Mouse (Mus musculus) myocyte (in vitro differentiated cells): ENCODE results near the gene Micall1. TPM values are rescaled to one million over a fixed set of nuclear protein-coding genes. Genes with fewer than 3 reads are reported as not detected.
A peak's percentile ranks its signal among the peaks of the same experiment; 100 is the strongest.

Experiments used
- H3K27me3 ChIP-seq: one replicate; pipeline ENCODE4 v1.6.1; 2011; ENCODE audit not compliant: control insufficient read depth, insufficient read depth, insufficient read length
- H3K36me3 ChIP-seq: one replicate; pipeline ENCODE4 v1.6.1; 2011; ENCODE audit not compliant: control insufficient read depth, insufficient read depth
- H3K4me2 ChIP-seq: one replicate; pipeline ENCODE4 v1.6.1; 2011; ENCODE audit warnings: low read depth, control low read depth
- H3K4me3 ChIP-seq: one replicate; pipeline ENCODE4 v1.5.1; 2011; ENCODE audit warnings: mild to moderate bottlenecking, control low read depth, moderate library complexity
- H3K79me2 ChIP-seq: one replicate; pipeline ENCODE4 v1.6.1; 2011; ENCODE audit not compliant: control insufficient read depth, insufficient read depth
- H3ac ChIP-seq: one replicate; pipeline ENCODE4 v1.6.1; 2011; ENCODE audit not compliant: control insufficient read depth, insufficient read length
- CEBPB ChIP-seq: IDR thresholded peaks from 2 replicates; pipeline ENCODE4 v1.6.1; 2011; ENCODE audit warnings: mild to moderate bottlenecking, moderate library complexity; ENCODE audit not compliant: poor library complexity, insufficient read depth, severe bottlenecking
- E2F4 ChIP-seq: IDR thresholded peaks from one replicate; pipeline ENCODE4 v1.6.1; 2011; ENCODE audit warnings: mild to moderate bottlenecking, control low read depth, moderate library complexity; ENCODE audit not compliant: insufficient read depth
- MAX ChIP-seq: IDR thresholded peaks from one replicate; pipeline ENCODE4 v1.6.1; 2011; ENCODE audit warnings: low read depth, mild to moderate bottlenecking, control low read depth
- MYOD1 ChIP-seq, 3 experiments: IDR thresholded peaks; one replicate each; pipeline ENCODE4 v1.6.1; 2011; ENCODE audit warnings: control low read depth in 2 of 3, low read depth in 2 of 3, mild to moderate bottlenecking in 2 of 3, moderate library complexity in 1 of 3; ENCODE audit not compliant: insufficient read length in 2 of 3, control insufficient read depth in 1 of 3
- MYOG ChIP-seq, 3 experiments: IDR thresholded peaks; one replicate each; pipeline ENCODE4 v1.6.1; 2011; ENCODE audit warnings: control low read depth in 2 of 3, low read depth in 2 of 3, mild to moderate bottlenecking in 2 of 3; ENCODE audit not compliant: insufficient read length in 2 of 3, control insufficient read depth in 1 of 3, insufficient read depth in 1 of 3
- POLR2A ChIP-seq: IDR thresholded peaks from one replicate; pipeline ENCODE4 v1.6.1; 2011; ENCODE audit warnings: low read depth, mild to moderate bottlenecking, control low read depth, moderate library complexity; ENCODE audit not compliant: insufficient read length
- POLR2AphosphoS2 ChIP-seq: IDR thresholded peaks from one replicate; pipeline ENCODE4 v1.6.1; 2011; ENCODE audit warnings: low read depth, control low read depth; ENCODE audit not compliant: insufficient read length
- REST ChIP-seq: IDR thresholded peaks from one replicate; pipeline ENCODE4 v1.6.1; 2011; ENCODE audit warnings: mild to moderate bottlenecking, control low read depth, moderate library complexity; ENCODE audit not compliant: insufficient read depth, insufficient read length
- SRF ChIP-seq: IDR thresholded peaks from one replicate; pipeline ENCODE4 v1.6.1; 2011; ENCODE audit warnings: low read depth; ENCODE audit not compliant: control insufficient read depth, insufficient read length
- TCF12 ChIP-seq: IDR thresholded peaks from one replicate; pipeline ENCODE4 v1.6.1; 2011; ENCODE audit warnings: mild to moderate bottlenecking, control low read depth; ENCODE audit not compliant: poor library complexity, insufficient read depth, severe bottlenecking
- TCF3 ChIP-seq: IDR thresholded peaks from one replicate; pipeline ENCODE4 v1.6.1; 2011; ENCODE audit warnings: low read depth, control low read depth; ENCODE audit not compliant: insufficient read length
- USF1 ChIP-seq: IDR thresholded peaks from one replicate; pipeline ENCODE4 v1.6.1; 2011; ENCODE audit warnings: low read depth, mild to moderate bottlenecking, control low read depth, moderate library complexity
- polyA plus RNA-seq: library from polyadenylated mRNA; unstranded; fragments of >200 nt; fragmentation: generic; extraction: Trizol; gene quantifications from one replicate; pipeline ENCODE4 v1.2.1, GENCODE M21; 2012; ENCODE audit warnings: missing spikeins

Micall1 gene
- 18.0 TPM for polyA plus RNA-seq

GRCm38 (mm10) chr15:79108421-79109320, at the start of gene Micall1:
TSS of gene Micall1 (plus strand) at chr15:79108898.
- peaks cover 19% of the 10 kb centered on the region for H3K79me2 ChIP-seq
- peak within 1 kb of the TSS; percentile 49 for H3K4me3 ChIP-seq
- peak within 1 kb of the TSS; percentile 98 for H3K4me2 ChIP-seq
- H3K36me3 ChIP-seq, result no peaks in the 10 kb centered on the region
- TF ChIP-seq MAX, result no peak
- TF ChIP-seq CEBPB, result no peak
- TF ChIP-seq POLR2A, result peak; percentile 68
- no peak for TF ChIP-seq TCF12
- TF ChIP-seq SRF, result no peak
- peak; percentile 62 for TF ChIP-seq POLR2AphosphoS2
- TF ChIP-seq TCF3, result peak; percentile 9
- TF ChIP-seq MYOD1 (IDR thresholded peaks at IDR 0.05; ENCODE audit: control insufficient read depth in 1 of 3, insufficient read length in 2 of 3, low read depth in 2 of 3), result peak in 1 of 3 experiments; percentile 13
- peak within 1 kb of the TSS; percentile 33 for H3ac ChIP-seq
- H3K27me3 ChIP-seq, result no peaks in the 10 kb centered on the region

DNA sequence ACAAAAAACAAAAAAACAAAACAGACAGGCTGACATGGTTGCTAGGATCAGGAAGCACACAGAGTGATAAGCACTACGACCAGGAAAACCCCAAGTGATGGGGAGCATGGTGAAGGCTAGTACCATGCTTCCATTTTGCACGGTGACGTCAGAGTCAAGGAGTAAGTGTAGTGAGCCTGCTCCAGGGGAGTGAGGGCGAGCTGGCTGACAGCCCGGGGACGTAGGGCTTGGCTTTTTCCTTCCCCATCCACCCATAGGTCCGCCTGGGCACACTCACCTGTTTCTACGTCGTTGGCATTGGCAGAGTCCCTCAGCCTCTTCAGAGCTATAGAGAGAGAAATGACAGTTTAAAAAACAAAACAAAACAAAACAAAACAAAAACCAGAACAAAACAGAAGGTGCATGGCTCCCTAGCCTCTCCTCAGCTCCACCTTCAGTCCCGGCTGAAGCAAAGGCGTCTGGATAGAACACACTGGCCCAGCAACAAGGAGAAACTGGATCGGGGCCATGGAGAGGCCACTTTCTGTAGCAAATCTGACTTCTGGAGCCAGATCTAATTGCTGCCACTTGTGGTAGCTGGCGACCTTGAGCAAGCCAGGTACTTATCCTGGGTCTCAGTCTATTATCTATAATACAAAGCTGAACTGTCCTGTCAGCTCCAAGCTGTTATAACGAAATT, 47.7 kb upstream of the Micall1 start:
- peaks cover 9% of the 10 kb centered on the region for H3K79me2 ChIP-seq

DNA sequence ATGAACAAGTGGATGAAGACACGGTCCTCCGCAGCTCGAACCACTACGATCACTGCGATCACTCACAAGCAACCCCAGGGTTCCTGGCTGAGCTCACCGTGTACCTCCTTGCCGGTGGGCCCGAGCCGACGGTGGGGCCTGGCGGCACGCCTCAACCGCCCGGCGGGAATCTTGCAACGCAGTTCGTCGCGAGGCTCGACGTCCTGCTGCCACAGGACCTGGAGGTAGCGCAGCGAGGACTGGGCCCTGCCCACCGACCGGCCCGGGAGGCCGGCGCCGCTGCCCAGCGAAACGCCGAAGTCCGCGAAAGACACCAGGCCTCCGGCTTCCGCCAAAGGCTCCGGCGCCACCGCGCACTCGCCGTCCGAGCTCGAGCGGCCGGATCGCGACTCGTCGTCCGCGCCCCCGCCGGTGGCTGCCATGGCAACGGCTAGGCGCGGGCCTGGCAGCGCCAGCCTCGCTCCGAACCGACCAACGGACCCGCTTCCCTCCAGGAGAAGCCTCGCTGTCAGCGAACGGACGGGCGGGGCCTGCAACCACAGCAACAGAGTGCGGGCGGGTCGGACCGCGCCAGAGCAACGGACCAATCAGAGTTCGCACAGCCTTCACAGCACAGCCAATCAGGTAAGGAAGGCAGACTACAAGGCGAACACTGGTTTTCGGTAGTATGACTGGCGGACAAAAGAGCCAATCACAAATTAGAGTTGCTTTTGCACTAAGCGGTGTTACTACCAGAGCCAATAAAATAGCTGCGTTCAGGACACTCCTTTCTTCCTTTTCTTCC, 46.1 kb upstream of the Micall1 start, which contains the start of gene Ankrd54:
Gene Ankrd54, minus strand, starts transcription at position 518 of the 784 bp plus-strand sequence.
- Histone ChIP-seq H3K4me2 (peak within 1 kb of the TSS; percentile 90), H3K27me3 (no peaks in the 10 kb centered on the region), H3K4me3 (peak within 1 kb of the TSS; percentile 44), H3K79me2 (peaks cover 9% of the 10 kb centered on the region), H3ac (peak within 1 kb of the TSS; percentile 21), H3K36me3 (peaks cover 28% of the 10 kb centered on the region)
- TF ChIP-seq REST (no peak), MAX (no peak), E2F4 (peak; percentile 67), CEBPB (no peak), USF1 (no peak), TCF3 (no peak), SRF (no peak), POLR2A (peak; percentile 98), MYOG (IDR thresholded peaks at IDR 0.05; ENCODE audit: control insufficient read depth in 1 of 3, insufficient read depth in 1 of 3, insufficient read length in 2 of 3, low read depth in 2 of 3) (peak in 1 of 3 experiments; percentile 25), MYOD1 (IDR thresholded peaks at IDR 0.05; ENCODE audit: control insufficient read depth in 1 of 3, insufficient read length in 2 of 3, low read depth in 2 of 3) (no peak), TCF12 (no peak), POLR2AphosphoS2 (peak; percentile 96)

More for the DNA sequence above, 47.7 kb upstream of the Micall1 start:
- Histone ChIP-seq H3K4me3 (no peak overlapping the region), H3K36me3 (peaks cover 41% of the 10 kb centered on the region), H3K4me2 (peak overlapping the region; percentile 83), H3K27me3 (no peaks in the 10 kb centered on the region), H3ac (no peak overlapping the region)
- TF ChIP-seq CEBPB, result no peak
- no peak for TF ChIP-seq E2F4
- no peak for TF ChIP-seq TCF12
- TF ChIP-seq MYOG (IDR thresholded peaks at IDR 0.05; ENCODE audit: control insufficient read depth in 1 of 3, insufficient read depth in 1 of 3, insufficient read length in 2 of 3, low read depth in 2 of 3), result no peak
- TF ChIP-seq POLR2A, result no peak

DNA sequence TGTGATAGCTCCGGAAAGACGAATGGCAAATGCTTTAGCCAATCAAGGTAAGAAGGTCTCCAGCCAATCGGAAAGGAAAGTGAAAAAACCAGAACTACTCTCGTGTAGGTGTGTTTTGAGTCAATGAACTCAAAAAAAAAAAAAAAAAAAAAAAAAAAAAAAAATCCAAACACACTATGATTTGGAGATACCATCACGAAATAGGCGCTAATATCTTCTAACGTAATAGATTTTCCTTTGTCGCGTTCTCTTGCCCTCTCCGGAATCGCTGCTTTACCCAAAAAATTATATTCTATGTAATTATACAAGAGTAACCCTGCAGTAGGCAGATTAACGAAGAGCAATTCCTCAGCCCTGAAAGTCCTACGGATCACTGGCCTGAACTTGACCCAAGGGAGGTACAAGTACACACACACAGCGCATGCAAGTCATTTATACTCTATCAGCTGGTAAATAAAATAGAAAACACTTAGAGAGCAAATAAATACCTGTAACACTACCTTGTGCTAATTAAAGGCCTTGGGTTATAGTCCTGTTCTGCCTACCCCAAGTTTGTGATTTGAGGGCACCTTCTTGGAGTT, 45.4 kb upstream of the Micall1 start:
- H3K36me3 ChIP-seq, result peaks cover 21% of the 10 kb centered on the region
- TF ChIP-seq TCF12, result no peak
- TF ChIP-seq USF1, result no peak
- TF ChIP-seq MYOG (IDR thresholded peaks at IDR 0.05; ENCODE audit: control insufficient read depth in 1 of 3, insufficient read depth in 1 of 3, insufficient read length in 2 of 3, low read depth in 2 of 3), result no peak
- TF ChIP-seq E2F4, result no peak
- no peak for TF ChIP-seq MYOD1 (IDR thresholded peaks at IDR 0.05; ENCODE audit: control insufficient read depth in 1 of 3, insufficient read length in 2 of 3, low read depth in 2 of 3)
- no peak for TF ChIP-seq POLR2A
- TF ChIP-seq REST, result no peak
- no peak for TF ChIP-seq TCF3
- no peak for TF ChIP-seq SRF
- no peak for TF ChIP-seq POLR2AphosphoS2
- TF ChIP-seq CEBPB, result no peak
- no peak for TF ChIP-seq MAX

More for the DNA sequence above, 45.4 kb upstream of the Micall1 start:
- peaks cover 7% of the 10 kb centered on the region for H3K27me3 ChIP-seq
- H3K4me2 ChIP-seq, result peak overlapping the region; percentile 90
- peak overlapping the region; percentile 44 for H3K4me3 ChIP-seq
- peaks cover 9% of the 10 kb centered on the region for H3K79me2 ChIP-seq
- H3ac ChIP-seq, result peak overlapping the region; percentile 21
